Mouse (Mus musculus) embryonic facial prominence, embryonic 10.5 days (tissue): ENCODE measurements at regions not wholly inside any gene's neighbourhood (a gene's known extent, or its start where the extent isn't known, plus 50 kb on each side); places are given as distances from the start of the nearest gene placed in this dataset.

ENCODE experiments used
- DNase-seq: peaks from one replicate; pipeline ENCODE4 v3.0.0-alpha.2; 2017; ENCODE audit warnings: low spot score
- H3K27ac ChIP-seq: fragments of 300-500 bp; sonication (generic); replicated peaks from 2 replicates; pipeline ENCODE4 v1.5.1; 2016; ENCODE audit warnings: mild to moderate bottlenecking
- H3K27me3 ChIP-seq: fragments of 300-500 bp; sonication (generic); replicated peaks from 2 replicates; pipeline ENCODE4 v1.6.1; 2016; ENCODE audit warnings: low read depth, mild to moderate bottlenecking; ENCODE audit not compliant: poor library complexity, severe bottlenecking
- H3K36me3 ChIP-seq: fragments of 300-500 bp; sonication (generic); replicated peaks from 2 replicates; pipeline ENCODE4 v1.6.1; 2016; ENCODE audit warnings: mild to moderate bottlenecking, moderate library complexity
- H3K4me1 ChIP-seq: fragments of 300-500 bp; sonication (generic); 2 replicates; pipeline ENCODE4 v1.6.1; 2016
- H3K4me3 ChIP-seq: fragments of 300-500 bp; sonication (generic); 2 replicates; pipeline ENCODE4 v1.5.1; 2016; ENCODE audit warnings: mild to moderate bottlenecking, moderate library complexity
- H3K9me3 ChIP-seq: fragments of 300-500 bp; sonication (generic); 2 replicates; pipeline ENCODE4 v1.6.1; 2016; ENCODE audit warnings: mild to moderate bottlenecking
- WGBS: fragments of 180-500 bp; shearing (Covaris S2); methylation state at CpG from one replicate; pipeline ENCODE4 v1.1.7; 2016; 5-methylcytosine and 5-hydroxymethylcytosine counted together

- WGBS: 92% methylated on average over 3 of the region's 3 CpGs
- no peaks in the 10 kb centered on the region for H3K36me3 ChIP-seq
- H3K27ac ChIP-seq: no peak overlapping the region
Observed at GRCm38 (mm10) chr1:67359824-67360223, 237.0 kb downstream of the Cps1 start.

GRCm38 (mm10) chr1:67366038-67366437 lies 243.2 kb downstream of the Cps1 start:
- H3K27ac ChIP-seq: no peak overlapping the region

More at GRCm38 (mm10) chr1:67359824-67360223, 237.0 kb downstream of the Cps1 start:
- Histone ChIP-seq H3K9me3 (no peaks in the 10 kb centered on the region), H3K27me3 (no peaks in the 10 kb centered on the region), H3K4me1 (no peaks in the 10 kb centered on the region), H3K4me3 (no peak overlapping the region)
- no peak for DNase-seq

GRCm38 (mm10) chr1:67366485-67366884 lies 243.7 kb downstream of the Cps1 start:
- no peak overlapping the region for H3K27ac ChIP-seq
- H3K9me3 ChIP-seq: no peaks in the 10 kb centered on the region
- H3K27me3 ChIP-seq: no peaks in the 10 kb centered on the region
- no peak overlapping the region for H3K4me3 ChIP-seq
- no peaks in the 10 kb centered on the region for H3K36me3 ChIP-seq
- no peaks in the 10 kb centered on the region for H3K4me1 ChIP-seq
- DNase-seq: no peak
- 63% methylated on average over 4 of the region's 4 CpGs for WGBS

More at GRCm38 (mm10) chr1:67366038-67366437, 243.2 kb downstream of the Cps1 start:
- Histone ChIP-seq H3K4me1 (no peaks in the 10 kb centered on the region), H3K27me3 (no peaks in the 10 kb centered on the region), H3K36me3 (no peaks in the 10 kb centered on the region), H3K9me3 (no peaks in the 10 kb centered on the region), H3K4me3 (no peak overlapping the region)
- WGBS: 32% methylated on average over 2 of the region's 2 CpGs
- no peak for DNase-seq

GRCm38 (mm10) chr1:67382366-67382765 lies 259.5 kb downstream of the Cps1 start:
- 98% methylated on average over 1 of the region's 1 CpGs for WGBS
- no peaks in the 10 kb centered on the region for H3K36me3 ChIP-seq
- no peaks in the 10 kb centered on the region for H3K27me3 ChIP-seq
- DNase-seq: no peak
- no peaks in the 10 kb centered on the region for H3K4me1 ChIP-seq
- no peak overlapping the region for H3K27ac ChIP-seq
- no peak overlapping the region for H3K4me3 ChIP-seq
- H3K9me3 ChIP-seq: no peaks in the 10 kb centered on the region

- no peak for DNase-seq
- H3K4me1 ChIP-seq: no peaks in the 10 kb centered on the region
- no peak overlapping the region for H3K27ac ChIP-seq
- H3K27me3 ChIP-seq: no peaks in the 10 kb centered on the region
- H3K9me3 ChIP-seq: no peaks in the 10 kb centered on the region
- H3K4me3 ChIP-seq: no peak overlapping the region
- H3K36me3 ChIP-seq: no peaks in the 10 kb centered on the region
Observed at GRCm38 (mm10) chr1:67385377-67385776, 262.6 kb downstream of the Cps1 start.

GRCm38 (mm10) chr1:67386877-67387276 lies 264.1 kb downstream of the Cps1 start:
- no peak overlapping the region for H3K4me3 ChIP-seq
- WGBS: 87% methylated on average over 3 of the region's 3 CpGs
- H3K4me1 ChIP-seq: no peaks in the 10 kb centered on the region
- DNase-seq: no peak
- H3K27ac ChIP-seq: no peak overlapping the region
- H3K36me3 ChIP-seq: no peaks in the 10 kb centered on the region
- no peaks in the 10 kb centered on the region for H3K27me3 ChIP-seq
- no peaks in the 10 kb centered on the region for H3K9me3 ChIP-seq

- Histone ChIP-seq H3K9me3 (no peaks in the 10 kb centered on the region), H3K36me3 (no peaks in the 10 kb centered on the region), H3K4me3 (no peak overlapping the region), H3K27ac (no peak overlapping the region), H3K4me1 (no peaks in the 10 kb centered on the region), H3K27me3 (no peaks in the 10 kb centered on the region)
- DNase-seq: no peak
- 72% methylated on average over 10 of the region's 10 CpGs for whole genome bisulfite sequencing
Observed at GRCm38 (mm10) chr1:67397757-67398446, 275.1 kb downstream of the Cps1 start.

GRCm38 (mm10) chr1:67409531-67409930 lies 286.7 kb downstream of the Cps1 start:
- DNase-seq: no peak
- no peak overlapping the region for H3K27ac ChIP-seq
- no peaks in the 10 kb centered on the region for H3K36me3 ChIP-seq
- no peaks in the 10 kb centered on the region for H3K9me3 ChIP-seq
- H3K4me1 ChIP-seq: no peaks in the 10 kb centered on the region
- H3K27me3 ChIP-seq: no peaks in the 10 kb centered on the region
- WGBS: 87% methylated on average over 6 of the region's 6 CpGs
- H3K4me3 ChIP-seq: no peak overlapping the region

- H3K4me1 ChIP-seq: no peaks in the 10 kb centered on the region
- H3K27me3 ChIP-seq: no peaks in the 10 kb centered on the region
- no peak overlapping the region for H3K27ac ChIP-seq
- no peaks in the 10 kb centered on the region for H3K36me3 ChIP-seq
- DNase-seq: no peak
- H3K4me3 ChIP-seq: no peak overlapping the region
- 94% methylated on average over 1 of the region's 1 CpGs for WGBS
- no peaks in the 10 kb centered on the region for H3K9me3 ChIP-seq
Observed at GRCm38 (mm10) chr1:67417196-67417595, 294.4 kb downstream of the Cps1 start.

GRCm38 (mm10) chr1:67428398-67428797 lies 305.6 kb downstream of the Cps1 start:
- no peak for DNase-seq
- Histone ChIP-seq H3K9me3 (no peaks in the 10 kb centered on the region), H3K4me1 (no peaks in the 10 kb centered on the region), H3K27ac (no peak overlapping the region), H3K27me3 (no peaks in the 10 kb centered on the region), H3K4me3 (no peak overlapping the region), H3K36me3 (no peaks in the 10 kb centered on the region)
- WGBS: 51% methylated on average over 3 of the region's 3 CpGs

GRCm38 (mm10) chr1:67450831-67451230 lies 328.0 kb downstream of the Cps1 start:
- no peaks in the 10 kb centered on the region for H3K36me3 ChIP-seq
- DNase-seq: no peak
- 87% methylated on average over 2 of the region's 2 CpGs for WGBS
- H3K27me3 ChIP-seq: no peaks in the 10 kb centered on the region
- no peak overlapping the region for H3K4me3 ChIP-seq
- no peaks in the 10 kb centered on the region for H3K4me1 ChIP-seq
- H3K27ac ChIP-seq: no peak overlapping the region
- H3K9me3 ChIP-seq: no peaks in the 10 kb centered on the region

- no peak for DNase-seq
- no peak overlapping the region for H3K4me3 ChIP-seq
- 48% methylated on average over 2 of the region's 2 CpGs for WGBS
- H3K4me1 ChIP-seq: peaks cover 15% of the 10 kb centered on the region
- H3K36me3 ChIP-seq: no peaks in the 10 kb centered on the region
- no peak overlapping the region for H3K27ac ChIP-seq
- no peaks in the 10 kb centered on the region for H3K27me3 ChIP-seq
- H3K9me3 ChIP-seq: no peaks in the 10 kb centered on the region
Observed at GRCm38 (mm10) chr1:67464203-67464602, 341.4 kb downstream of the Cps1 start.

- DNase-seq: peak; percentile 53
- Histone ChIP-seq H3K27ac (0 out of 2 replicates have a peak overlapping the region, but pooled peaks have one; percentile 41), H3K4me1 (peaks cover 20% of the 10 kb centered on the region), H3K27me3 (no peaks in the 10 kb centered on the region), H3K36me3 (no peaks in the 10 kb centered on the region), H3K4me3 (no peak overlapping the region), H3K9me3 (no peaks in the 10 kb centered on the region)
- WGBS: 52% methylated on average over 4 of the region's 4 CpGs
Observed at GRCm38 (mm10) chr1:67465527-67465926, 342.7 kb downstream of the Cps1 start.
